Mouse (Mus musculus) forebrain, embryonic 10.5 days (tissue): ENCODE data around the gene Gm17521. TPM values are rescaled to one million over a fixed set of nuclear protein-coding genes. Genes with fewer than 3 reads are reported as not detected.
"Not testable (repeated sequence)": the region's sequence is repeated elsewhere in the genome, so short reads cannot be mapped to it uniquely, and the experiment has no call there.

Experiments
- DNase-seq: peaks from one replicate; pipeline ENCODE4 v3.0.0-alpha.2; 2017; ENCODE audit warnings: low spot score; ENCODE audit errors: extremely low spot score
- H3K27ac ChIP-seq: fragments of 300-500 bp; sonication (generic); 2 replicates; pipeline ENCODE4 v1.5.1; 2016; ENCODE audit warnings: mild to moderate bottlenecking
- H3K27me3 ChIP-seq: fragments of 300-500 bp; sonication (generic); 2 replicates; pipeline ENCODE4 v1.6.1; 2016; ENCODE audit warnings: mild to moderate bottlenecking; ENCODE audit not compliant: poor library complexity, severe bottlenecking
- H3K36me3 ChIP-seq: fragments of 300-500 bp; sonication (generic); replicated peaks from 2 replicates; pipeline ENCODE4 v1.6.1; 2016; ENCODE audit warnings: mild to moderate bottlenecking, moderate library complexity
- H3K4me1 ChIP-seq: fragments of 300-500 bp; sonication (generic); 2 replicates; pipeline ENCODE4 v1.6.1; 2016
- H3K4me3 ChIP-seq: fragments of 300-500 bp; sonication (generic); 2 replicates; pipeline ENCODE4 v1.5.1; 2016; ENCODE audit warnings: mild to moderate bottlenecking, moderate library complexity
- H3K9me3 ChIP-seq: fragments of 300-500 bp; sonication (generic); 2 replicates; pipeline ENCODE4 v1.6.1; 2016; ENCODE audit warnings: mild to moderate bottlenecking, moderate library complexity
- WGBS: fragments of 180-500 bp; shearing (Covaris S2); methylation state at CpG from one replicate; pipeline ENCODE4 v1.1.7; 2016; 5-methylcytosine and 5-hydroxymethylcytosine counted together
- polyA plus RNA-seq: library from polyadenylated mRNA; unstranded; fragments of >200 nt; fragmentation: Nextera tagmentation; extraction: Ambion mirVana; gene quantifications from 2 replicates; pipeline ENCODE4 v1.2.1, GENCODE M21; 2016

Gm17521 gene
- polyA plus RNA-seq, result not detected in 2 replicates

- not testable (repeated sequence) for H3K27me3 ChIP-seq, H3K9me3 ChIP-seq
- 86% methylated on average over 1 of the region's 1 CpGs for WGBS
Measured at GRCm38 (mm10) chrX:123029569-123029968, at the start of gene Gm17521. Gene Gm17521, minus strand, starts transcription at chrX:123029669.

GRCm38 (mm10) chrX:123043956-123044355, 14.5 kb upstream of the Gm17521 start:
- H3K36me3 ChIP-seq, result no peaks in the 10 kb centered on the region
- H3K9me3 ChIP-seq, result no peaks in the 10 kb centered on the region
- DNase-seq, result no peak
- H3K4me3 ChIP-seq, result no peak overlapping the region
- H3K27ac ChIP-seq, result no peak overlapping the region
- no peaks in the 10 kb centered on the region for H3K4me1 ChIP-seq
- H3K27me3 ChIP-seq, result no peaks in the 10 kb centered on the region

More at GRCm38 (mm10) chrX:123029569-123029968, at the start of gene Gm17521:
- DNase-seq, H3K4me1 ChIP-seq, H3K36me3 ChIP-seq, H3K4me3 ChIP-seq, H3K27ac ChIP-seq: not testable (repeated sequence)

- WGBS, result 75% methylated on average over 4 of the region's 4 CpGs
- H3K9me3 ChIP-seq, result no peaks in the 10 kb centered on the region
- no peak overlapping the region for H3K4me3 ChIP-seq
Measured at GRCm38 (mm10) chrX:123043516-123043915, 14.0 kb upstream of the Gm17521 start.

More at GRCm38 (mm10) chrX:123043516-123043915, 14.0 kb upstream of the Gm17521 start:
- Histone ChIP-seq H3K4me1 (no peaks in the 10 kb centered on the region), H3K27me3 (no peaks in the 10 kb centered on the region), H3K36me3 (no peaks in the 10 kb centered on the region), H3K27ac (no peak overlapping the region)
- DNase-seq, result no peak

Other genes starting within 250 kb of the Gm17521 start
- 16.4 and 18.9 TPM in 2 replicates for gene Cldn34c1, start 73.8 kb upstream of the Gm17521 start, polyA plus RNA-seq
- gene Srsx, start 192.8 kb upstream of the Gm17521 start, polyA plus RNA-seq, result not detected in 2 replicates
- gene Gm17577, start 217.2 kb upstream of the Gm17521 start, polyA plus RNA-seq, result not detected in 2 replicates